ENCODE assay signal across 25 mouse cellular contexts in genomic region chr17:14812033-14812432, GRCm38 (mm10).
DNase-seq lines count a peak whose midpoint lies in the region; TF ChIP-seq lines count a peak whose summit lies in the region.
"Had no signal": no experiment of that assay in that cellular context is flagged by ENCODE, and none has a peak within 500 bp of the region (broad histone marks: within the 10 kb centered on the region; RNA-seq: fewer than 3 reads in every experiment).

No protein-coding gene starts in this region.

- no peak overlapping the region for H3K4me3 ChIP-seq in cerebellum, adult 2 months (replicated peaks; ENCODE audit: insufficient read depth, low read depth, low read length)
- H3K4me3 ChIP-seq: forebrain, embryonic 10.5 days; forebrain, embryonic 15.5 days; heart, embryonic 13.5 days; hindbrain, embryonic 10.5 days; hindbrain, embryonic 15.5 days; left cerebral cortex, adult 2 months; lung, embryonic 15.5 days had no signal

- H3K4me1 ChIP-seq in cerebellum, adult 2 months (ENCODE audit: control insufficient read depth, insufficient read depth, low read length): no peaks in the 10 kb centered on the region
- H3K4me1 ChIP-seq: forebrain, embryonic 10.5 days; forebrain, embryonic 15.5 days; heart, embryonic 13.5 days; hindbrain, embryonic 15.5 days; lung, embryonic 15.5 days had no signal

- H3K27me3 ChIP-seq in cerebellum, adult 2 months (ENCODE audit: control insufficient read depth, insufficient read depth, low read length): no peaks in the 10 kb centered on the region
- H3K27me3 ChIP-seq: forebrain, embryonic 15.5 days; heart, embryonic 13.5 days; hindbrain, embryonic 15.5 days; lung, embryonic 15.5 days had no signal

- TF ChIP-seq POLR2A in cerebellum, adult 2 months (IDR thresholded peaks at IDR 0.05; ENCODE audit: borderline replicate concordance, insufficient read depth, low read length): no peak

- peak; percentile 79 for DNase-seq in heart, adult 11 months
- DNase-seq in heart, postnatal 4 days: no peak
- peak; percentile 47 for DNase-seq in gastrocnemius, adult 18-20 months (ENCODE audit: low spot score)
- peak; percentile 65 for DNase-seq in gastrocnemius, postnatal 25 days
- DNase-seq in cerebellum, adult 2 months: no peak
- no peak for DNase-seq in urinary bladder, postnatal 14 days (ENCODE audit: low spot score)
- no peak for DNase-seq in cerebellum, adult 11-12 months
- DNase-seq: adrenal gland, postnatal 10 days; cerebellum, adult 9-11 months; heart, postnatal 10 days; kidney, adult 11 months; kidney, postnatal 25 days; left cerebral cortex, postnatal 4 days; midbrain, embryonic 14.5 days; retina, postnatal 1 day; right cerebral cortex, postnatal 14 days; thymus, postnatal 14 days had no signal

- no peak for TF ChIP-seq CTCF in cerebellum, adult 2 months (IDR thresholded peaks at IDR 0.05; ENCODE audit: borderline replicate concordance, insufficient read depth, low read depth, low read length)

- no peak overlapping the region for H3K27ac ChIP-seq in cerebellum, adult 2 months (ENCODE audit: insufficient read depth, low read length)
- H3K27ac ChIP-seq: forebrain, embryonic 10.5 days; forebrain, embryonic 15.5 days; heart, embryonic 13.5 days; hindbrain, embryonic 10.5 days; hindbrain, embryonic 15.5 days; left cerebral cortex, adult 2 months; lung, embryonic 15.5 days; macrophage had no signal

- 78% methylated on average over 8 of the region's 8 CpGs for WGBS in cerebellum, adult 2 months

Comparison
In these comparisons a context has a peak if more than half of its experiments do, and no peak if none do; other contexts are left out.
1. DNase-seq: peak in heart, adult 11 months (single experiment), gastrocnemius, adult 18-20 months (single experiment) and gastrocnemius, postnatal 25 days (single experiment); none in heart, postnatal 4 days (single experiment), cerebellum, adult 2 months (0 of 2), urinary bladder, postnatal 14 days (single experiment) and cerebellum, adult 11-12 months (single experiment).